ENCODE assay signal across 8 mouse cellular contexts in genomic region chr4:88938712-88939032, GRCm38 (mm10). TPM values are rescaled to one million over a fixed set of nuclear protein-coding genes. Genes with fewer than 3 reads are reported as not detected.
DNase-seq lines count a peak whose midpoint lies in the region; ATAC-seq and TF ChIP-seq lines count a peak whose summit lies in the region.

No protein-coding gene starts in this region.

- DNase-seq in kidney, postnatal 10 days: no peak
- DNase-seq in forelimb bud, embryonic 11.5 days (ENCODE audit: low read depth, low spot score): peak; percentile 46
- DNase-seq in midbrain, embryonic 10.5 days (ENCODE audit: low spot score): no peak
- DNase-seq in ovary, postnatal 10 days (ENCODE audit: low spot score): no peak
- no peak for DNase-seq in cerebellum, adult 9-11 months
- no peak for DNase-seq in spleen, postnatal 10 days (ENCODE audit: low spot score in 2 of 2)

- 0 out of 2 replicates have a peak, but pooled peaks cover 3% of the 10 kb centered on the region for H3K4me1 ChIP-seq in kidney, embryonic 14.5 days (ENCODE audit: control insufficient read depth, insufficient read depth, low read length)
- no peaks in the 10 kb centered on the region for H3K4me1 ChIP-seq in bone marrow macrophage, adult 2 months (ENCODE audit: control insufficient read depth, insufficient read depth, low read length)
- peaks cover 12% of the 10 kb centered on the region for H3K4me1 ChIP-seq in midbrain, embryonic 10.5 days

- peak overlapping the region; percentile 62 for H3K4me3 ChIP-seq in kidney, embryonic 14.5 days (ENCODE audit: low read length)
- H3K4me3 ChIP-seq in bone marrow macrophage, adult 2 months (ENCODE audit: insufficient read depth, low read length): peak overlapping the region; percentile 66
- H3K4me3 ChIP-seq in midbrain, embryonic 10.5 days: peak overlapping the region; percentile 77

- TF ChIP-seq POLR2A in bone marrow macrophage, adult 2 months (IDR thresholded peaks at IDR 0.05; ENCODE audit: borderline replicate concordance, low read depth, low read length): no peak

- H3K9me3 ChIP-seq in kidney, embryonic 14.5 days (ENCODE audit: control insufficient read depth, low read length): no peaks in the 10 kb centered on the region
- no peaks in the 10 kb centered on the region for H3K9me3 ChIP-seq in midbrain, embryonic 10.5 days (replicated peaks)

- no peak overlapping the region for H3K27ac ChIP-seq in kidney, embryonic 14.5 days (ENCODE audit: low read depth, low read length)
- H3K27ac ChIP-seq in bone marrow macrophage, adult 2 months (ENCODE audit: insufficient read depth, low read depth, low read length): no peak overlapping the region
- H3K27ac ChIP-seq in midbrain, embryonic 10.5 days (replicated peaks): peak overlapping the region; percentile 78; the same call in 1 of the 2 replicates

- TF ChIP-seq CTCF in bone marrow macrophage, adult 2 months (IDR thresholded peaks at IDR 0.05; ENCODE audit: low read depth, low read length): no peak

- H3K27me3 ChIP-seq in kidney, embryonic 14.5 days (ENCODE audit: control insufficient read depth, insufficient read depth, low read length): peaks cover 44% of the 10 kb centered on the region
- H3K27me3 ChIP-seq in midbrain, embryonic 10.5 days (ENCODE audit: low read depth, poor library complexity, severe bottlenecking): peaks cover 66% of the 10 kb centered on the region

- H3K4me2 ChIP-seq in kidney, embryonic 14.5 days (replicated peaks; ENCODE audit: low read depth, low read length): peak overlapping the region; percentile 95

- ATAC-seq in kidney, embryonic 14.5 days (ENCODE audit: low FRiP score, low TSS enrichment): peak; percentile 76

- no peaks in the 10 kb centered on the region for H3K36me3 ChIP-seq in kidney, embryonic 14.5 days (ENCODE audit: control insufficient read depth, insufficient read depth, low read length)
- H3K36me3 ChIP-seq in midbrain, embryonic 10.5 days: no peaks in the 10 kb centered on the region

- H3K9ac ChIP-seq in kidney, embryonic 14.5 days (ENCODE audit: low read depth, low read length): peak overlapping the region; percentile 42; the same call in 1 of the 2 replicates

- WGBS in kidney, embryonic 14.5 days: 5% methylated on average over 11 of the region's 11 CpGs
- WGBS in midbrain, embryonic 10.5 days: 6% methylated on average over 11 of the region's 11 CpGs

RNA-seq across cellular contexts. Expression of gene Ifne, which starts 58.7 kb away (rescaled TPM):
- not detected in 2 replicates for polyA plus RNA-seq in kidney, embryonic 14.5 days (2014; fragmentation: Nextera tagmentation; extraction: Ambion mirVana)
- not detected in 2 replicates for polyA plus RNA-seq in bone marrow macrophage, adult 2 months (2012; ENCODE audit: insufficient read depth, insufficient read length, missing spikeins)
- polyA plus RNA-seq in midbrain, embryonic 10.5 days (2016; fragmentation: Nextera tagmentation; extraction: Ambion mirVana): not detected in 2 replicates
